Mouse (Mus musculus) kidney, embryonic 15.5 days (tissue): ENCODE measurements around the gene Pm20d1. TPM values are rescaled to one million over a fixed set of nuclear protein-coding genes. Genes with fewer than 3 reads are reported as not detected.

Source experiments
- ATAC-seq: fragments of 200-750 bp; cut with Nextera tagmentation; replicated peaks from 2 replicates; pipeline ENCODE4 v1.8.0; 2017; ENCODE audit warnings: moderate TSS enrichment; ENCODE audit not compliant: low FRiP score
- H3K27ac ChIP-seq: fragments of 300-500 bp; sonication (generic); 2 replicates; pipeline ENCODE4 v1.5.1; 2015; ENCODE audit warnings: mild to moderate bottlenecking, inconsistent platforms
- H3K27me3 ChIP-seq: fragments of 300-500 bp; sonication (generic); 2 replicates; pipeline ENCODE4 v1.6.1; 2015; ENCODE audit warnings: inconsistent platforms
- H3K36me3 ChIP-seq: fragments of 300-500 bp; sonication (generic); 2 replicates; pipeline ENCODE4 v1.6.1; 2015; ENCODE audit warnings: inconsistent platforms
- H3K4me1 ChIP-seq: fragments of 300-500 bp; sonication (generic); 2 replicates; pipeline ENCODE4 v1.6.1; 2015; ENCODE audit warnings: inconsistent platforms
- H3K4me2 ChIP-seq: fragments of 300-500 bp; sonication (generic); 2 replicates; pipeline ENCODE4 v1.6.1; 2015; ENCODE audit warnings: moderate library complexity, mild to moderate bottlenecking, inconsistent platforms
- H3K4me3 ChIP-seq: fragments of 300-500 bp; sonication (generic); replicated peaks from 2 replicates; pipeline ENCODE4 v1.5.1; 2015; ENCODE audit warnings: mild to moderate bottlenecking, inconsistent platforms
- H3K9ac ChIP-seq: fragments of 300-500 bp; sonication (generic); 2 replicates; pipeline ENCODE4 v1.6.1; 2015; ENCODE audit warnings: mild to moderate bottlenecking, inconsistent platforms
- H3K9me3 ChIP-seq: fragments of 300-500 bp; sonication (generic); replicated peaks from 2 replicates; pipeline ENCODE4 v1.6.1; 2016; ENCODE audit warnings: inconsistent platforms
- WGBS: fragments of 180-500 bp; shearing (Covaris S2); methylation state at CpG from one replicate; pipeline ENCODE4 v1.1.7; 2015; ENCODE audit warnings: mixed read lengths; 5-methylcytosine and 5-hydroxymethylcytosine counted together
- polyA plus RNA-seq: library from polyadenylated mRNA; unstranded; fragments of >200 nt; fragmentation: Nextera tagmentation; extraction: Ambion mirVana; gene quantifications from 2 replicates; pipeline ENCODE4 v1.2.1, GENCODE M21; 2015

Gene Pm20d1
- polyA plus RNA-seq, 1 experiment from 2014 or later = 2.3 TPM

DNA sequence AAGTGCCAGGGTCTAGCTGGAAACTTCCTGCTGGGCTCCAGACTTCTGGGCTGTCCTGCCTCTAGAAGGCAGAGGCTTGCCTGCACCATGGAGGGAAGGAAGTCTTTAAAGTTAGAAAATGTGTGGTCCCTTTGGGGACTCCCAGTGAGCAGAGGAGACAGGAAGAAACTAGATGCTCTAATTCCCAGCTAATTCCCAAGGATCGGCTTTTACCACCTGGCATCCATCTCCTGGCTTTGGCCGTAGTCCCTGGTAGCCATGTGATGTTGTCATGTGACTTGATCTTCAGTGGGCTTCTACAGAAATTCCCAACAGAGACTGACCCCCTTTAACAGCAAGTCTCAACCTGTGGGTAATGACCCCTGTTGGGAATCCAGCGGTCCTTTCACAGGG, 36.8 kb upstream of the Pm20d1 start:
- 83% methylated on average over 3 of the region's 3 CpGs for whole genome bisulfite sequencing
- H3K36me3 ChIP-seq = no peaks in the 10 kb centered on the region
- no peak overlapping the region for H3K27ac ChIP-seq
- H3K9me3 ChIP-seq = no peaks in the 10 kb centered on the region
- H3K9ac ChIP-seq = no peak overlapping the region
- ATAC-seq = no peak
- H3K4me3 ChIP-seq = no peak overlapping the region
- no peaks in the 10 kb centered on the region for H3K4me1 ChIP-seq
- H3K27me3 ChIP-seq = no peaks in the 10 kb centered on the region
- H3K4me2 ChIP-seq = no peak overlapping the region

DNA sequence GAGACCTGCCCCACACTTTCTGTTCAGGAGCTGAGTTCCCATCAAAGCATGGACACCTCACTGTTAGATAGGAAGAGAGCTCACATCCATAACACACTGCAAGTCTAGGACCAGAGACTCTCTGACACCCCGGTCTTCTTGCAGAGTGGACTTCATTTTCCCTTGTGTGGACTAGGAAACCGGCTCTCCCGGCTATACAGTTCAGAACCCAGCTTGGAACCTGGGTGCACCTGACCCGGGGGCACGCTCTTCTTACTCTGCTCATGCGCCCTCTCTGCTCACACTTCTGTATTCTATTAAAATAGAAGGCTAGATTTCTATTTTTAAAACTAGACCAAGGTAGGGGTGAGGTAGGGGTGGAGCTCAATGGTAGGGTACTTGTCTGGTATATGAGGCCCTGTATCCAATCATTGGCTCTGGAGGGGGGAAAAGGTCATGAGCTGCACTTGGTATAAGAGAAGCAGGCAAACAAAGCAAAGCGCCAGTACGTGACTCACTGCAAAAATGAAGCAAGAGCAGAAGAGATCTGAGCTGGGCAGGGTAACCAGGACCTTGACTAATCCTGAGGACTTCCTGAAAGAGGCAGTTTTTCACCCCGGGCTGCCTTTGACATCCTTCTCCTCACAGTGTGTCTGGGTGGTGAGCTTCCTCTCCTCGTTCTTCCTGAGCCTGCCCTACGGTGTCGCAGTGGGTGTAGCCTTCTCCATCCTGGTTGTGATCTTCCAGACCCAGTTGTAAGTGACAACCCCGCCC, 35.9 kb upstream of the Pm20d1 start:
- Histone ChIP-seq H3K4me3 (no peak overlapping the region), H3K27ac (no peak overlapping the region), H3K4me1 (0 out of 2 replicates have a peak, but pooled peaks cover 2% of the 10 kb centered on the region), H3K9me3 (no peaks in the 10 kb centered on the region), H3K9ac (no peak overlapping the region), H3K27me3 (0 out of 2 replicates have a peak, but pooled peaks cover 3% of the 10 kb centered on the region), H3K36me3 (no peaks in the 10 kb centered on the region), H3K4me2 (no peak overlapping the region)
- 82% methylated on average over 13 of the region's 13 CpGs for WGBS
- ATAC-seq = no peak

DNA sequence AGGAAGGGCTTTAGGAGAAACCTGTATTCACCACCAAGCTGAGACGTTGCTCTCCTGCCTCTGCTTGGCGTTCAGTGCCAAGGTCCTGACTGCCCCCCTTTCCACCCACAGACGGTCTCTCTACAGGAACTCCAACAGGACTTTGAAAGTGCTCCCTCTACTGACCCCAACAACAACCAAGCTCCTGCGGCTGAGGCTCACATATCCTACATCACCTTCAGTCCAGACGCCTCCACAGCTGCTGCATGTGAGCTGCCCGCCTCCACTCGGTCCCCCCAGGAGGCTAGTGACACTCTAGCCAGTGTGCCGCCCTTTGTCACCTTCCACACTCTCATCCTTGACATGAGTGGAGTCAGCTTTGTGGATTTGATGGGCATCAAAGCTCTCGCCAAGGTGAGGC, 33.5 kb upstream of the Pm20d1 start:
- WGBS = 53% methylated on average over 9 of the region's 9 CpGs
- no peak for ATAC-seq
- H3K9ac ChIP-seq = no peak overlapping the region
- no peak overlapping the region for H3K4me2 ChIP-seq
- 0 out of 2 replicates have a peak, but pooled peaks cover 3% of the 10 kb centered on the region for H3K27me3 ChIP-seq
- no peaks in the 10 kb centered on the region for H3K9me3 ChIP-seq
- H3K4me1 ChIP-seq = 0 out of 2 replicates have a peak, but pooled peaks cover 2% of the 10 kb centered on the region
- H3K27ac ChIP-seq = no peak overlapping the region
- no peaks in the 10 kb centered on the region for H3K36me3 ChIP-seq
- no peak overlapping the region for H3K4me3 ChIP-seq

DNA sequence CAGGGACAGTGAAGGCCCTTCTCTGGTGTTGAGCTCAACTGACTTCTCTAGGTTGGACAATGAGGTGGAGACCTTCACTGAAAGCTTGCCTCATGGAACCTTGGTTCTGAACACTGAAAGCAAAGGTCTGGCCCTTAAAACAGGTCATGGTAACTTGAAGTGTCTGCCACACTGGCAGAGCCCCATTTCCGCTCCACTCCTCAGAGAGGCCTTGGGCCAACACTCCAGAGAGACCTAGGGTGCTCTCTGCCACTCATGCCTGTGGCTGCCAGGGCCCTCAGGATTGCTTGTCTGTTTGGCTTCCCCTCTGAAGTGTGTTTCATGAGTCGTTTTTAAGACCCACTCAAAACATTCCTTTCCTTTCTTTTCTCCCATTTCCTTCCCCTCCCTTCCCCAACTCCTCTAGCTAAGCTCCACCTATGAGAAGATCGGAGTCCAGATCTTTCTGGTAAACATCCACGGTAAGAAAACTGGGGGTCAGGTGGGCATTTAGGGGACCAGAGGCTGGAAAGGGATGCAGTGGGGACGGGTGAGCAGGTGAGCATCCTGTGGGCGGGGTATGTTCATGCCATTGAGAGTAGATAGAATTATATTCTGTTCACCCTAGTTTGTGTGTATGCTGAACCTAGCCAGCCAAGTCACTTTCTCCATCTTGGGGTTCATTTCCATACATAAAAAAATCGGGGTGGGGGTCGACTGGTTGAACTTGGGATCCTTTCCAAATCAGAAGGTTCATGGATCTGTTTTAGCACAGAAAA, 32.4 kb upstream of the Pm20d1 start:
- H3K4me1 ChIP-seq = 0 out of 2 replicates have a peak, but pooled peaks cover 2% of the 10 kb centered on the region
- no peak overlapping the region for H3K4me3 ChIP-seq
- 0 out of 2 replicates have a peak, but pooled peaks cover 8% of the 10 kb centered on the region for H3K27me3 ChIP-seq
- no peak for ATAC-seq
- H3K9ac ChIP-seq = no peak overlapping the region
- 68% methylated on average over 8 of the region's 8 CpGs for WGBS
- no peaks in the 10 kb centered on the region for H3K36me3 ChIP-seq
- H3K27ac ChIP-seq = no peak overlapping the region
- no peak overlapping the region for H3K4me2 ChIP-seq
- no peaks in the 10 kb centered on the region for H3K9me3 ChIP-seq

DNA sequence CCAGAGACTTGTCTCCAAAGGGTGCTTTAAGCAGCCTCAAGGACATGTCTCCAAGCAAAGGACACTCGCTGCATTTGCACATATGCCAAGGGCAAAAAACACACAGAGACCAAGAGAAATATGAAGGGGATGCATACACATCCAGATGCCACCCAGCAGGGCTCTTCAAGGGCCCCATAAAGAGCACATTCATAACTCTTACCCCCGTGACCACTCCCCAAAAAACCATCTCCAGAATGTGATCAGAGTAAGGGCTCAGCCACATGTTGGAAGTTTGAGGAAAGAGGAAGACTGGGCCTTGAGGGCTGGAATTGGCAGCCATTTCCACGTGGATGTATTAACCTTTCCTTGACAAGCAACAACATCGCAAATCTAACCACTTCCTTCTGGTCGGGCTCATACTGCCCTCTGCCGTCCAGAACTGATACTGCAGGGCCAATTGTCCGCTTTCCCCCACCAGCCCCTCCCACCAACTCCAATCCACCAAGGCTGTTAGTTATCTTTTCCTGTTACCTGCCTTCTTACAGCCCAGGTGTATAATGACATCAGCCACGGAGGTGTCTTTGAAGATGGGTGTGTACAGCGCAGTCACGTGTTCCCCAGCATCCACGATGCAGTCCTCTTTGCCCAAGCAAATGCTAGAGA, 31.7 kb upstream of the Pm20d1 start:
- Histone ChIP-seq H3K27ac (no peak overlapping the region), H3K4me2 (no peak overlapping the region), H3K4me3 (no peak overlapping the region), H3K9ac (no peak overlapping the region), H3K27me3 (0 out of 2 replicates have a peak, but pooled peaks cover 8% of the 10 kb centered on the region), H3K9me3 (no peaks in the 10 kb centered on the region), H3K36me3 (no peaks in the 10 kb centered on the region), H3K4me1 (0 out of 2 replicates have a peak, but pooled peaks cover 2% of the 10 kb centered on the region)
- WGBS = 12% methylated on average over 11 of the region's 11 CpGs
- ATAC-seq = no peak

DNA sequence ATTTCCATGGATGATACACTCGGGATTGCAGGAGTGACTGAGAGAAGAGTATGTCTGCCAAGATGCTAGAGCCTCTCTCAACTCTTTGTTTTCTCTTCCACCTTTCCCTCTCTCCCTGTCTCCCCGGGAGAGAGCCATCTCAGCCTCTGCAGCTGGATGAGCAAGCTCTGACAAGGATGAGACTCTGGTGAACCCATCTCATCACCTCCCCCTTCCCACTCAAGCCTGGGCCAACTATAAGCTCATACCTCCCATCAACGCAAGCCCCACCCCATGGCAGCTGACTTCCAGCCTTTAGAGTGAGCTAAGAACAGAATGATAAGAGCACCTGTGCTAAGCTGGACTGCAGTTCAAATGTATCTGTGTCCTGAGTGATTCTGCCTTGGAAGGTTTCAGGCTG, 27.9 kb upstream of the Pm20d1 start:
- no peaks in the 10 kb centered on the region for H3K36me3 ChIP-seq
- WGBS = 73% methylated on average over 3 of the region's 3 CpGs
- ATAC-seq = no peak

DNA sequence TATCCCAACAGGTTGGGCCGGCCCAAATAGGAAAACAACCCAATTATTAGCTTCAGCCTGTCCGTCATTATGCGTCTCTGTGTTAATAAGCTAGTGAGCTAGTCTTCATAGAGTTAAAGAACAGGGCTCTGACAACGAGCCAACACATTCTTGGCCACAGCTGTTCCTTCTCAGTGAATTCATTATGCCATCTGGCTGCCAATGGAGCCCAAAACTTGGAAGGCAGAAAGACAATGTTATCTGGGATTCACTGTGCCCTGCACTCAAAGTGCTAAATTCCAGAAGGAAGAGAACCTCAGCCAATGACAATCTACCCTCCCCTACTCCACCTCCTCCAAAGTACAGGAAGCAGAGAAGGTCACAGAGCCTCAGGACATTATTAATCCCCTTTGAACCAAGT, 26.5 kb upstream of the Pm20d1 start:
- no peak for ATAC-seq
- Histone ChIP-seq H3K36me3 (no peaks in the 10 kb centered on the region), H3K4me3 (no peak overlapping the region), H3K4me2 (no peak overlapping the region), H3K27me3 (0 out of 2 replicates have a peak, but pooled peaks cover 8% of the 10 kb centered on the region), H3K9me3 (no peaks in the 10 kb centered on the region), H3K9ac (no peak overlapping the region), H3K4me1 (0 out of 2 replicates have a peak, but pooled peaks cover 2% of the 10 kb centered on the region), H3K27ac (no peak overlapping the region)
- WGBS = 72% methylated on average over 4 of the region's 4 CpGs

More for the DNA sequence above, 27.9 kb upstream of the Pm20d1 start:
- no peak overlapping the region for H3K27ac ChIP-seq
- H3K4me2 ChIP-seq = no peak overlapping the region
- no peak overlapping the region for H3K9ac ChIP-seq
- H3K9me3 ChIP-seq = no peaks in the 10 kb centered on the region
- H3K27me3 ChIP-seq = 0 out of 2 replicates have a peak, but pooled peaks cover 8% of the 10 kb centered on the region
- 0 out of 2 replicates have a peak, but pooled peaks cover 2% of the 10 kb centered on the region for H3K4me1 ChIP-seq
- H3K4me3 ChIP-seq = no peak overlapping the region

DNA sequence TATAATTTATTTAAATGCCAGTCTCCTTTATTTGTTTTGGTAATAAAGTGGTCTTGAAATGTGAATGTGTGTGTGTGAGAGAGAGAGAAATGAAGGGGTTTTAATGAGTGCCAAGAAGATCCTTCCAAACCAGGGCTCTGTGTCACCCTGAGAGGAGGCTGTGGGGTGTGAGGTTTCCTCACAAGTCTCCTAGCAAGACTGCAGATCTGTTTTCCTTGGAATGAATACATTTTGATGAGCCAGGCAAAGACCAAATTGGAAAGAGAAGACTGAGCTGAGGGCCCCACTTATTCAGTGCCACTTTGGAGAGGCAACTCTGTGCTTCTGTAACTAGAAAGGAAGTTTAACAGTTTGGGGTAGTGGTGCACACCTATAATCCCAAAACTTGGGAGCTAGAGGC, 25.7 kb upstream of the Pm20d1 start:
- Histone ChIP-seq H3K4me2 (no peak overlapping the region), H3K9ac (no peak overlapping the region), H3K27ac (no peak overlapping the region), H3K4me1 (no peaks in the 10 kb centered on the region), H3K36me3 (no peaks in the 10 kb centered on the region), H3K4me3 (no peak overlapping the region), H3K9me3 (no peaks in the 10 kb centered on the region), H3K27me3 (0 out of 2 replicates have a peak, but pooled peaks cover 4% of the 10 kb centered on the region)
- no peak for ATAC-seq

DNA sequence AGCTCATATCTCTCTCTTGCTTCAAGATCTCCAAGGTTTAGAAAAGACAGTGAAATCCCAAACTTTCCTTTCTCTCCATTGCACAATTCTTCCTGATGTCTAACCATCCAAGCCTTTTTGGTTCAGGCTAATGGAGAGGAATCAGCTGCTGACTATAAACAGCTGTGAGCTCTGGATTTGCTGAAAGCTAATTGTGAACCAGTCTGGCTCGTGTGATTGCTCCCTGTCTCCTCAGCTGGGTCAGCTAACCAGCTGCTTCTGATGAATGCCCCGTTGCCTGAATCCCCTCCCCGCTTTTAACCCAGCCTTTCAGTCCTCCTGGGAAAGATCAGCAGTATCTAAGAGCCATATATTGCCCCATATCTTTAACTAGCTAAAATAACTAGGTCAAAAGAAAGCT, 2.6 kb upstream of the Pm20d1 start:
- H3K4me2 ChIP-seq = no peak overlapping the region
- ATAC-seq = no peak
- H3K36me3 ChIP-seq = no peaks in the 10 kb centered on the region
- peaks cover 6% of the 10 kb centered on the region; the same call in 1 of the 2 replicates for H3K4me1 ChIP-seq
- 36% methylated on average over 3 of the region's 3 CpGs for WGBS
- H3K9me3 ChIP-seq = no peaks in the 10 kb centered on the region
- H3K4me3 ChIP-seq = no peak overlapping the region
- H3K27me3 ChIP-seq = peaks cover 11% of the 10 kb centered on the region
- H3K27ac ChIP-seq = no peak overlapping the region
- no peak overlapping the region for H3K9ac ChIP-seq

DNA sequence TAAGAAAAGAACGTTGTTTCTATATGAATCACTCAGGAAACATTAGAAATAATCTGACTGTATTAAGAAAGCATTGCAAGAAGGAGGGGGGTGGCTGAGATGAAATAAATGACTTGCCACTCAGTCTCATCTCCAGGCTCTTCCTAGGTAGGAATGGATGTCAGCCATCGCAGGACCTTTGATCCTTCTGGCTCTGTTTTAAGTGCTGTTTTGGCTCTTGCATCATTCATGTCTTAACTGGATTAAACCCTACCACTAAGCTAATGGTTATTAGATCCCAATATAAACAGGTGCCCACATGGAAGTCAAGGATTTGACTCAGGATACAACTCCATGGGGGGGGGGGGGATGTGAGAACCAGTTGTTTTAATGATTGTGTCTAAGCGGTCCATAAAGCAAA, 2.0 kb upstream of the Pm20d1 start:
- no peak for ATAC-seq
- no peak overlapping the region for H3K9ac ChIP-seq
- WGBS = 84% methylated on average over 3 of the region's 3 CpGs

DNA sequence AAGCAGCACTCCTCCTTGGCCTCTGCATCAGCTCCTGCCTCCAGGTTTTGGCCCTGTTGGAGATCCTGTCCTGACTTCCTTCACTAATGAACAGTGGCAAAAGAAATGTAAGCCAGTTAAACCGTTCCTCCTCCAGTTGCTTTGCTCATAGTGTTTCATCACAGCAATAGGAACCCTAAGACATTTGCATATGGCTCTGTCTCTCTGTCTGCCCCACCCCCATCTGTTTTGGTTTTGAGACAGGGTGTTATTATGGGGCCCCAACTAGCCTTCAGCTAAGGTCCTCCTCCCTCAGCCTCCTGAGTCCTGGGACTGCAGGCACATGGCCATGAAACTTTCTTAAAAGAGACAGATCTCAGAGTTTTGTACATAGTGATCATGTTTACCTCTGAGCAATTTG, 2.8 kb downstream of the Pm20d1 start:
- no peak for ATAC-seq
- WGBS = 47% methylated on average over 1 of the region's 1 CpGs
- peaks cover 11% of the 10 kb centered on the region for H3K27me3 ChIP-seq
- H3K4me1 ChIP-seq = peaks cover 6% of the 10 kb centered on the region; the same call in 1 of the 2 replicates
- H3K9me3 ChIP-seq = no peaks in the 10 kb centered on the region
- H3K4me2 ChIP-seq = no peak overlapping the region
- no peak overlapping the region for H3K9ac ChIP-seq
- H3K4me3 ChIP-seq = no peak overlapping the region
- no peak overlapping the region for H3K27ac ChIP-seq
- H3K36me3 ChIP-seq = no peaks in the 10 kb centered on the region

More for the DNA sequence above, 2.0 kb upstream of the Pm20d1 start:
- Histone ChIP-seq H3K4me2 (no peak overlapping the region), H3K4me1 (peaks cover 6% of the 10 kb centered on the region; the same call in 1 of the 2 replicates), H3K4me3 (no peak overlapping the region), H3K36me3 (no peaks in the 10 kb centered on the region), H3K27me3 (peaks cover 11% of the 10 kb centered on the region), H3K27ac (no peak overlapping the region), H3K9me3 (no peaks in the 10 kb centered on the region)

DNA sequence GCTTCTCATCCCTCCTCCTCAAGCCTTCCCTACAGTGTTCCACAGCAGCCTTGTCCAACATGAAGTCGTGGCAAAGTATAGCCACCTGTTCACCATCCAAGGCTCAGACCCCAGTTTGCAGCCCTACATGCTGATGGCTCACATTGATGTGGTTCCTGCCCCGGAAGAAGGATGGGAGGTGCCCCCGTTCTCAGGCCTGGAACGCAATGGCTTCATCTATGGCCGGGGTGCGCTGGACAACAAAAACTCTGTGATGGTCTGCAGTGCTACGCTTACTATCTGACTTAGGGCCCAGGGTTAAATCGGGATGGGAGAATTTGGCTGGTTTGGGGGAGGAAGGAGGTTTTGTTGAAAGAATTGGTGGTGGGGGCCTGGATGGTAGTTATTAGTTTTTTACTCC, 3.9 kb downstream of the Pm20d1 start:
- Histone ChIP-seq H3K36me3 (no peaks in the 10 kb centered on the region), H3K4me3 (no peak overlapping the region), H3K4me1 (peaks cover 6% of the 10 kb centered on the region; the same call in 1 of the 2 replicates), H3K27me3 (peaks cover 11% of the 10 kb centered on the region), H3K27ac (no peak overlapping the region), H3K4me2 (no peak overlapping the region), H3K9me3 (no peaks in the 10 kb centered on the region), H3K9ac (no peak overlapping the region)
- 96% methylated on average over 8 of the region's 8 CpGs for WGBS
- ATAC-seq = no peak
